Mouse (Mus musculus) kidney, adult 2 months (tissue): ENCODE data around the gene Dusp1. TPM values are rescaled to one million over a fixed set of nuclear protein-coding genes. Genes with fewer than 3 reads are reported as not detected.

Source experiments
- DNase-seq: peaks from one replicate; pipeline ENCODE4 v3.0.0; 2021
- H3K27ac ChIP-seq: fragments of 200-500 bp; 2 replicates; pipeline ENCODE4 v1.5.1; 2012; ENCODE audit warnings: low read depth, low read length, control low read depth, inconsistent platforms; ENCODE audit not compliant: insufficient read depth
- H3K27me3 ChIP-seq: fragments of 200-500 bp; replicated peaks from 2 replicates; pipeline ENCODE4 v1.6.1; 2012; ENCODE audit warnings: mild to moderate bottlenecking, moderate library complexity, low read length, inconsistent platforms; ENCODE audit not compliant: control insufficient read depth, insufficient read depth
- H3K36me3 ChIP-seq: fragments of 200-500 bp; 2 replicates; pipeline ENCODE4 v1.6.1; 2012; ENCODE audit warnings: mild to moderate bottlenecking, moderate library complexity, low read length, inconsistent platforms; ENCODE audit not compliant: control insufficient read depth, insufficient read depth
- H3K4me1 ChIP-seq: fragments of 200-500 bp; 2 replicates; pipeline ENCODE4 v1.6.1; 2011; ENCODE audit warnings: low read length; ENCODE audit not compliant: control insufficient read depth, insufficient read depth
- H3K4me3 ChIP-seq: fragments of 200-500 bp; 2 replicates; pipeline ENCODE4 v1.5.1; 2011; ENCODE audit warnings: mild to moderate bottlenecking, low read depth, low read length, control low read depth; ENCODE audit not compliant: insufficient read depth
- CTCF ChIP-seq: fragments of 200-500 bp; conservative IDR thresholded peaks from 2 replicates; pipeline ENCODE4 v1.5.1; 2011; ENCODE audit warnings: low read depth, mild to moderate bottlenecking, control low read depth, low read length, moderate library complexity, mixed read lengths; ENCODE audit not compliant: insufficient read depth, insufficient read length
- POLR2A ChIP-seq: fragments of 200-500 bp; IDR thresholded peaks from one replicate; pipeline ENCODE4 v1.6.1; 2011; ENCODE audit warnings: low read depth, low read length, control low read depth
- WGBS: fragments of 180-500 bp; shearing (Covaris S2); methylation state at CpG from one replicate; pipeline ENCODE4 v1.1.7; 2018; 5-methylcytosine and 5-hydroxymethylcytosine counted together
- polyA plus RNA-seq: library from polyadenylated mRNA; depleted of rRNA; stranded (reverse); fragments of >200 nt; gene quantifications from 2 replicates; pipeline ENCODE4 v1.2.3, GENCODE M21; 2012

The Dusp1 gene
- polyA plus RNA-seq, 1 experiment: 52.4 TPM

DNA sequence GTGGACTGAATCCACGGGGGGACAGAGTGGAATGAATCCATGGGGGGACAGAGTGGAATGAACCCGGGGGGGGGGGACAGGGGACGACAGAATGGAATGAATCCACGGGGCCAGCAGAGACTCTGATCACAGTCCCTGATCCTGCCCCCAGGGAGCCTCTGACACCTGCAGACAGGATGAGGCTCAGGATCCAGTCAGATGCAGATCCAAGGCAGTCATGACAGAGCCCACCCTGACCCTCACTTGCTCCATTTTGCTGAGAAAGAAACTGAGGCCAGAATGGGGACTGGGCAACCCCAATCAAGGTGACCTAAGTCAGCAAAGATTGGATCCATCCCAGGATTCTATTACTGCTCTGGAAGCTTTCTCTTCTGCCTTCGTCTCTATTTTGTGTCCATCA, 13.4 kb downstream of the Dusp1 start:
- 13% methylated on average over 5 of the region's 5 CpGs for WGBS
- Histone ChIP-seq H3K4me1 (no peaks in the 10 kb centered on the region; the same call in 1 of the 2 replicates), H3K27ac (peak overlapping the region; percentile 56; the same call in 1 of the 2 replicates), H3K27me3 (no peaks in the 10 kb centered on the region), H3K36me3 (no peaks in the 10 kb centered on the region), H3K4me3 (no peak overlapping the region)
- no peak for TF ChIP-seq CTCF
- TF ChIP-seq POLR2A: no peak
- DNase-seq: no peak

DNA sequence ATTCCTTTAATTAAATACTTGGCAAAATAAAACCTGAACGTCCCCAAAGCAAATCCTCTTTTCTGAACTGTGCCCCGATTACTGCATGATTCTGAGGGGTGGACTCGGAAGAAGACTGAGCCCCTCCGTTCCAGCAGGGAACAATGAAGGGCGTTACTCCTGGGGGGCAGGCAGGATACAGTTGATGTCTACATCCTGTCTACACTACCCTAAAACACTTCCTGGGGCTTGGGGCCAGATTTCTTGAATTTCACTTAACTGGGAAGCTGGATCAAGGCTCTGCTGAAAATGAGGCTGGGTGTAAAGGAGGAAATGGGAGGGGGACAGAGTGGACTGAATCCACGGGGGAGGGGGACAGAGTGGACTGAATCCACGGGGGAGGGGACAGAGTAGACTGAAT, 14.2 kb downstream of the Dusp1 start:
- H3K27me3 ChIP-seq: no peaks in the 10 kb centered on the region
- no peaks in the 10 kb centered on the region for H3K36me3 ChIP-seq
- TF ChIP-seq CTCF (no peak), POLR2A (no peak)
- H3K4me3 ChIP-seq: no peak overlapping the region
- peak overlapping the region; percentile 93 for H3K27ac ChIP-seq
- DNase-seq: peak; percentile 87
- no peaks in the 10 kb centered on the region; the same call in 1 of the 2 replicates for H3K4me1 ChIP-seq
- 37% methylated on average over 7 of the region's 7 CpGs for WGBS

DNA sequence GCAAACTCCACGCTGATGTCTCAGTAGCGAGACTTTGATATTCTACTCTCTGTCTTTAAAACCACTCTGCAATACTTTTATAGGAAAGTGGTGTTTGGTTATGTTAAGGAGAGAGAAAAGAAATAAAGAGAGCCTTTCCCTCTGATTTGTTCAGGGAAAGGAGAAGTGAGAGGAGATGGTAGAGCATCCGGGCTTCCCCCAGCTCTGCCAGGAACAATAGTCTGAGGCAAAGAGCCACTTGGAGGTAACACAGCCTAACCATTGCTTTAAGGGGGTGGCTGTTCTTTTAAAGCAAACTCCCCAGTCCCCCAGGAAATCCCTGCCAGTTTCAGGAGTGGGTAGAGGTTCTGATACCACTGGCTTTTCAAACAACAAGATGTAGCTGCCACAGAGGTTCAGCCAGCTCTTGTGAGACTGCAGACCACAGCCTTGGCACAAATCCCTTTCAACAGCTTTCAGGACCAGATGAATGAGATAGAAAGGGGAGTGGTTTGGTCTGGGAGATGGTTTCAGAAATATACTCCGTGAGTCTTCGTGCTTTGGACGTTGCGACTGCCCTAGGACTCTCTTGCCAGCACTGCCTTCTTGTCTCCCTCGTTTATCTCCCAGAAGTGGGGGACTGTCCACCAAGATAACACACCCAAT, 17.5 kb downstream of the Dusp1 start:
- no peak overlapping the region for H3K4me3 ChIP-seq
- no peak for DNase-seq
- H3K27ac ChIP-seq: no peak overlapping the region
- no peak for TF ChIP-seq POLR2A
- TF ChIP-seq CTCF: no peak
- WGBS: 68% methylated on average over 8 of the region's 8 CpGs
- H3K4me1 ChIP-seq: no peaks in the 10 kb centered on the region; the same call in 1 of the 2 replicates
- H3K27me3 ChIP-seq: no peaks in the 10 kb centered on the region
- no peaks in the 10 kb centered on the region for H3K36me3 ChIP-seq

DNA sequence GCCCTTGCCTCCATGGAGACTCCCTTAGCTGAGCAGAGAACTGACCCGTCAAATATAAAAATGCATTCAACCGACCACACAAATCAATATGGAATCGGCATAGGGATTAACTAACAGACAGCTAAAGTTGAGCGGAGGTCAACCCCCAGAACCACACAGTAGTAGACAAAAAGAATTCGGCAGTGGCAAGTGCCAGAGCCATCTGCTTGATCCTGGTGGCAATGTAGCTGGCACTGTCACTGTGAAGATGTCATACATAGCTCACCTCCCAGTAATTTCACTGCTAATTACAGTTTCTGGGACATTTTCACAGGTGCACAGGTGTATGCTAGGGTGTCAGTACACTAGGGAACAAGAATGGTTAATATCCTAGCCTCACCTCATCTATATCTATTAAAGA, 21.8 kb downstream of the Dusp1 start:
- TF ChIP-seq CTCF (no peak), POLR2A (no peak)
- WGBS: 91% methylated on average over 5 of the region's 5 CpGs
- DNase-seq: no peak
- no peaks in the 10 kb centered on the region for H3K36me3 ChIP-seq
- no peaks in the 10 kb centered on the region; the same call in 1 of the 2 replicates for H3K4me1 ChIP-seq
- H3K4me3 ChIP-seq: no peak overlapping the region
- H3K27ac ChIP-seq: no peak overlapping the region
- H3K27me3 ChIP-seq: no peaks in the 10 kb centered on the region

DNA sequence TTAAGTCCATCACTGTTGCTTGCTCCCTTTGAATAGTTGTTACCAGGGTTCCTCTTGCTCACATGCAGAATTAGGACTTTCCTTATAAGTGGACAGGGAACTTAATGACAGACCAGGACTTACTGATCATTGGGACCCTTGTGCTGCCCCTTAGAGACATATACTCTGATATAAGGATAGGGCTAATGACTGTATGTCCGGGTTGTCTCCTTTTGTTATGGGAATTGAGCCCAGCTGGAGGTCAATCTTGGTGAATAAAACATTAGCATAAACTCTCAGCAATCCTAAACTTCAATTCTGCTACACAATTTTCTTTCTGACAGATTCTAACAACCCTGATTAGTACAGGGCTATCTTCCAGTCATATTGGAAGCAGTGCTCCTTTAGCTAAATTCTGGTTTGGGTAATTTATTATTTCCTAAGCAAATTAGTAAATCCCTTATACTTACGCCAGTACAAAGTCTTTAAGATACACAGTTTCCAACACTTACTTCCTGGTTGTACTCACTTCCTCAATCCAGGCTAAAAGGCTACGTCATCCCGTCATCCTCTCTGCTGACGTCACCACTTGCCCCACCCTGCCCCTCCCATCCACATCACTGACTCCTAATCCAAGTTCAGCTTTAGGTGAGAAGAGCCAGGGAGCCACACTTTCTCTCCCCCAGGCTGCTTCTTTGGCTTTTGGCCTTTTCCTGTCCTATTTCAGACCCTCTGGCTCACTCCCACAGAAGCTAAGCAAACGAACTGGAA, 24.0 kb downstream of the Dusp1 start:
- WGBS: 34% methylated on average over 6 of the region's 6 CpGs
- no peak overlapping the region for H3K27ac ChIP-seq
- TF ChIP-seq POLR2A (no peak), CTCF (no peak)
- no peak overlapping the region for H3K4me3 ChIP-seq
- no peak for DNase-seq
- no peaks in the 10 kb centered on the region for H3K36me3 ChIP-seq
- no peaks in the 10 kb centered on the region for H3K27me3 ChIP-seq
- no peaks in the 10 kb centered on the region for H3K4me1 ChIP-seq

DNA sequence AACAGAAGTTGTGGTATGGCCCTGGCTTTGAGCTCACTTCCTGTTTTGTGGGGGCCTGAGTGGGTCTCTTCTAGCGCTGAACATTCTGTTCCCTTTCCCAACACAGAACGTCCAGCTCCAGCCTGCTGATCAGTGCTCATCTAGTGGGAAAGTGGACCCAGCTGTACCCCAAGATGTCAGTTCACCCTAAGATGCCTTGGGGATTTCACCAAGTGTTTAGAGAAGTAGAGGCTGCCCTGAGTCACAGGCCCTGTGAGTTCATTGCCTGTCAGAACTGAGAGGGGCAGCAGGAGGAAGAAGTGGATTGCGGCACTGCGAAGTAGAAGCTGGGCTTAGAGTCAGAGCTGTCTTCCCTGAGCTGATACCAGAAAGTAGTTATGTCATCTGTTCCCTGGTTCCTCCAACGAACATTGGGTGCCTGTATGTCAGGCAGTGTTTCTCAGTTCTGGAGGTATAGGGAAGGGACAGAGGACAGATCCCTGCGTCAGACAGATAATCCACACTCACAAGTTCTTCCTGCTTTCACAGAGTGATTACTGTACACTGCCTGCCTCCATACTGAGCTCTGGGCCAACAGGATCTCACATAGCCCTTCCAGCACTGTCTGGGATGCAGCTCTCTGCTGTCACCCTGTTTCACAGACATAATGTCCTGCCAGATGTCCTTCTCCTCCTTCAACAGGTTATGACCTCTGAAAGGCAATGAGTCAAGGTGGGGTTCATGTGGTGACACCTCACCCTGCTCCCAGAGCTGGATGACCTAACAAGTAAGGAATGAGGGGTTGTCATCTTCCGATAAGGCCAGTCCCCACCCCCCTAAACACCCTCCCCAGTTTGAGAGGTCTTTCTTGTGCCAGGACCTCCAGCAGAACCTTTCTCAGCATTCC, 26.4 kb downstream of the Dusp1 start:
- Histone ChIP-seq H3K4me1 (no peaks in the 10 kb centered on the region; the same call in 1 of the 2 replicates), H3K27me3 (no peaks in the 10 kb centered on the region), H3K27ac (no peak overlapping the region), H3K4me3 (no peak overlapping the region), H3K36me3 (no peaks in the 10 kb centered on the region)
- TF ChIP-seq POLR2A (no peak), CTCF (no peak)
- no peak for DNase-seq
- 75% methylated on average over 7 of the region's 7 CpGs for WGBS

DNA sequence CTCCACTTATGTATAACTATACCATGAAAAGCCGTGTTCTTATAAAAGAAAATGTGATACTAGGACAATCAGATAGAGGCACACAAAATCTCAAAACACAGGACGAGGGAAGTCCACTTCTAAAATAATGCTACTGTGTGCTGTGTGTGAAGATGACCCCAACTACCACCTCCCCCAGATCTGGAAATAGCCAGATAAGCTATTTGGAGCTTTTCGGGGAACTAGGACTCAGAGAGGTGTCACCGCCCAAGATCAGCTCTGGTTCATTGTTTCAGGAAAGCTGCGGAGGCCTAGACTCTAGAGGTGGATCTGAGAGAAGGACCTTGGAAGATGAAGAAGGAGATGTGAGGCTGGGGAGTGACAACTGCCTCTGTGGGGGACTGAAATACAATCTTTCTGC, 27.2 kb downstream of the Dusp1 start:
- no peak overlapping the region for H3K4me3 ChIP-seq
- H3K36me3 ChIP-seq: no peaks in the 10 kb centered on the region
- no peaks in the 10 kb centered on the region for H3K27me3 ChIP-seq
- no peak for DNase-seq
- no peak for TF ChIP-seq POLR2A
- TF ChIP-seq CTCF: no peak
- H3K4me1 ChIP-seq: no peaks in the 10 kb centered on the region; the same call in 1 of the 2 replicates
- 89% methylated on average over 5 of the region's 5 CpGs for WGBS
- no peak overlapping the region for H3K27ac ChIP-seq
